Comparison of ENCODE assay signal across 8 mouse cellular contexts in genomic region chr19:36554046-36554784, GRCm38 (mm10). TPM values are rescaled to one million over a fixed set of nuclear protein-coding genes. Genes with fewer than 3 reads are reported as not detected.
DNase-seq lines count a peak whose midpoint lies in the region; ATAC-seq lines count a peak whose summit lies in the region.

TSS of gene Hectd2 (plus strand) at chr19:36554639.

- H3K27ac ChIP-seq in hindbrain, embryonic 11.5 days (ENCODE audit: low read depth, low read length), result peak within 1 kb of the TSS; percentile 83

- H3K4me2 ChIP-seq in hindbrain, embryonic 11.5 days (replicated peaks; ENCODE audit: low read depth, low read length), result peak within 1 kb of the TSS; percentile 86

- no peaks in the 10 kb centered on the region for H3K36me3 ChIP-seq in hindbrain, embryonic 11.5 days (ENCODE audit: control insufficient read depth, insufficient read depth, low read length)

- WGBS in hindbrain, embryonic 11.5 days, result under 1% methylated on average over 28 of the region's 92 CpGs

- peaks cover 3% of the 10 kb centered on the region; the same call in 1 of the 2 replicates for H3K27me3 ChIP-seq in hindbrain, embryonic 11.5 days (ENCODE audit: control insufficient read depth, insufficient read depth, low read length)

- peak within 1 kb of the TSS; percentile 59 for H3K4me3 ChIP-seq in hindbrain, embryonic 11.5 days (ENCODE audit: low read depth, low read length)

- DNase-seq in Muller cell, postnatal 12 days (ENCODE audit: inconsistent ontology term), result peak; percentile 80
- DNase-seq in cerebellum, adult 9-10 months, result peak; percentile 87
- peak in 1 of 2 experiments; percentile 57 for DNase-seq in frontal cortex, adult 2 months (ENCODE audit: extremely low spot score in 1 of 2, low spot score in 1 of 2)
- peak; percentile 82 for DNase-seq in hindbrain, embryonic 11.5 days (ENCODE audit: low spot score)
- DNase-seq in layer of hippocampus, postnatal 25 days (ENCODE audit: extremely low spot score in 1 of 2, low spot score in 1 of 2), result peak; percentile 51 to 64
- DNase-seq in lung, postnatal 36 days, result peak; percentile 56
- peak; percentile 85 for DNase-seq in retina, postnatal 1 day
- peak; percentile 52 for DNase-seq in urinary bladder, postnatal 14 days (ENCODE audit: low spot score)

- H3K4me1 ChIP-seq in hindbrain, embryonic 11.5 days (replicated peaks; ENCODE audit: control insufficient read depth, insufficient read depth, low read length), result no peaks in the 10 kb centered on the region; the same call in 1 of the 2 replicates

- no peaks in the 10 kb centered on the region for H3K9me3 ChIP-seq in hindbrain, embryonic 11.5 days (ENCODE audit: control insufficient read depth, low read length)

- peak; percentile 86 for ATAC-seq in hindbrain, embryonic 11.5 days (ENCODE audit: low FRiP score)

- peak within 1 kb of the TSS; percentile 85 for H3K9ac ChIP-seq in hindbrain, embryonic 11.5 days (ENCODE audit: low read depth, low read length)

RNA-seq across cellular contexts. Expression of gene Hectd2, which starts in this region (rescaled TPM):
- polyA plus RNA-seq in frontal cortex, adult 2 months (2012; rRNA removed), result 15.9 and 17.0 TPM in 2 replicates
- 9.3 and 10.9 TPM in 2 replicates for polyA plus RNA-seq in hindbrain, embryonic 11.5 days (2014; fragmentation: Nextera tagmentation; extraction: Ambion mirVana)
- total RNA-seq in layer of hippocampus, postnatal 25 days (2021), result 10 to 100 TPM; 31.3 to 45.2 TPM
